Mouse (Mus musculus): ENCODE results near the gene P2rx7.

DNA sequence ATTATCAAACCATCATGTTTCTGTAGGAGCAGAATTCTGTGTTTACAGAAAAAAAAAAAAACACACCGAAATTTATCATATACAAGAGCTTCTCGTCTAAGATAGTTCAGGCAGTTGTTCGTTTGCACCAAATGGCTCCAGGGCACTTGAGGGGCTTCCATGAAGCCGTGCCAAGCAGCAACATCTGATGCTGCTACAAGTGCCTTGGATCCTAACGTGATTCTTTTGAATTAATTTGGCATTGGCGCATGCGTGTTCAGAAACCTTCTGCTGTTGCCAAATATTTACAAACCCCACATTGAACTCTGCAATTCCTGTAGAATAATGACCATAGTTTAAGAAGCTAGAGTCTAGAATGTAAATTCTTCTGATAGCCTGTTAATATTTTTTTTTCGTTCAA is 51.8 kb downstream of the P2rx7 start:
- TF ChIP-seq CTCF (IDR thresholded peaks at IDR 0.05; ENCODE audit: borderline replicate concordance, insufficient read depth, low read length) = no peak
- TF ChIP-seq POLR2A (IDR thresholded peaks at IDR 0.05; ENCODE audit: low read depth, low read length) = no peak
